Mouse (Mus musculus): ENCODE measurements around the gene Gm45234. TPM values are rescaled to one million over a fixed set of nuclear protein-coding genes. Genes with fewer than 3 reads are reported as not detected.

The Gm45234 gene
- total and polyA plus RNA-seq, 2 experiments from 2014 or later, result not detected

DNA sequence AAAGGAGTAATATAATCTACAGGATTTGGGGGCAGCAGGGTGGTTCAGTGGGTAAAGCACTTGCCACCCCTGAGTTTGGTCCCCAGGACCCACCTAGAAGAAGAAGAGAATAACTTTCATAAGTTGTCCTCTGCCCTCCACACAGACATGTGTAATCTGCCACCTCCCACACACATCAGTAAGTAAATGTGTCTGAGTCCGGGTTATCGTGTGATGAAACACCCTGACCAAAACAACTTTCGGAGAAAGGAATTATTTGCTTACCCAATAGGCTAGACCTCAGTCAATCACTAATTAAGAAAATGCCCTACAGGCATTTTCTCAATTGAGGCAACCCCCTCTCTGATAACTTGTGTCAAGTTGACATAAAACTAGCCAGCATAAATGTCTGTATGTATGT is 65.3 kb downstream of the Gm45234 start:
- Histone ChIP-seq H3K36me3 (ENCODE audit: insufficient read depth, low read length) (no peaks in the 10 kb centered on the region), H3K9ac (replicated peaks; ENCODE audit: low read length, poor library complexity, severe bottlenecking) (no peak overlapping the region), H3K4me2 (ENCODE audit: low read depth, low read length, poor library complexity, severe bottlenecking) (no peak overlapping the region), H3K4me1 (ENCODE audit: insufficient read depth, low read length) (0 out of 2 replicates have a peak, but pooled peaks cover 3% of the 10 kb centered on the region), H3K27me3 (ENCODE audit: insufficient read depth, low read length) (no peaks in the 10 kb centered on the region), H3K27ac (ENCODE audit: low read depth, low read length) (no peak overlapping the region), H3K9me3 (ENCODE audit: low read length) (no peaks in the 10 kb centered on the region), H3K4me3 (ENCODE audit: low read depth, low read length) (no peak overlapping the region)
- 99% methylated on average over 3 of the region's 3 CpGs for WGBS
- DNase-seq (ENCODE audit: low spot score) (no peak), ATAC-seq (ENCODE audit: low FRiP score) (no peak)
- TF ChIP-seq CTCF (IDR thresholded peaks at IDR 0.05), result no peak

MicroRNA genes within 50 kb of the gene (microRNA counts, 519-probe panel; counts per million panel counts)
- microRNA mmu-miR-141 (528 counts per million, percentile 58 among the panel's probes with 10 or more counts), microRNA mmu-miR-200c (528 counts per million, percentile 58 among the panel's probes with 10 or more counts)

Small RNAs within 50 kb of the gene (microRNA-seq; reads per million reads assigned to microRNA genes)
- gene Mir141 (ENCODE audit: borderline number of aligned reads) (21.4 reads per million, percentile 29 among the genes with 10 or more reads in this experiment), gene Mir200c (ENCODE audit: borderline number of aligned reads) (131 reads per million, percentile 48 among the genes with 10 or more reads in this experiment)

Other genes starting within 250 kb of the Gm45234 start
- gene C1ra, start 243.6 kb downstream of the Gm45234 start, total RNA-seq (2014; rRNA removed), result 0.24 and 0.49 TPM in 2 replicates
- gene C1ra, start 243.6 kb downstream of the Gm45234 start, polyA plus RNA-seq (2015; fragmentation: Nextera tagmentation; extraction: Ambion mirVana), result 0.42 and 0.54 TPM in 2 replicates
- 0.28 and 0.33 TPM in 2 replicates for gene C1s1, start 213.7 kb downstream of the Gm45234 start, total RNA-seq (2014; rRNA removed)
- gene C1s1, start 213.7 kb downstream of the Gm45234 start, polyA plus RNA-seq (2015; fragmentation: Nextera tagmentation; extraction: Ambion mirVana), result 0.48 and 0.83 TPM in 2 replicates
- gene C1rb, start 185.7 kb downstream of the Gm45234 start, total RNA-seq (2014; rRNA removed), result not detected in 2 replicates
- gene C1rb, start 185.7 kb downstream of the Gm45234 start, polyA plus RNA-seq (2015; fragmentation: Nextera tagmentation; extraction: Ambion mirVana), result not detected in 2 replicates
- gene C1s2, start 119.9 kb downstream of the Gm45234 start, total RNA-seq (2014; rRNA removed), result 0.09 TPM in 1 of 2 replicates, not detected in the other
- gene C1s2, start 119.9 kb downstream of the Gm45234 start, polyA plus RNA-seq (2015; fragmentation: Nextera tagmentation; extraction: Ambion mirVana), result 0.13 and 0.21 TPM in 2 replicates
- gene Lpcat3, start 93.0 kb downstream of the Gm45234 start, total RNA-seq (2014; rRNA removed), result 31.4 and 35.0 TPM in 2 replicates
- 40.0 and 43.2 TPM in 2 replicates for gene Lpcat3, start 93.0 kb downstream of the Gm45234 start, polyA plus RNA-seq (2015; fragmentation: Nextera tagmentation; extraction: Ambion mirVana)
- 75.6 and 99.9 TPM in 2 replicates for gene Emg1, start 43.8 kb downstream of the Gm45234 start, total RNA-seq (2014; rRNA removed)
- gene Emg1, start 43.8 kb downstream of the Gm45234 start, polyA plus RNA-seq (2015; fragmentation: Nextera tagmentation; extraction: Ambion mirVana), result 87.2 and 89.8 TPM in 2 replicates
- 197 and 230 TPM in 2 replicates for gene Phb2, start 43.7 kb downstream of the Gm45234 start, total RNA-seq (2014; rRNA removed)
- 265 and 269 TPM in 2 replicates for gene Phb2, start 43.7 kb downstream of the Gm45234 start, polyA plus RNA-seq (2015; fragmentation: Nextera tagmentation; extraction: Ambion mirVana)
- 2.3 and 3.4 TPM in 2 replicates for gene Ptpn6, start 17.3 kb downstream of the Gm45234 start, total RNA-seq (2014; rRNA removed)
- gene Ptpn6, start 17.3 kb downstream of the Gm45234 start, polyA plus RNA-seq (2015; fragmentation: Nextera tagmentation; extraction: Ambion mirVana), result 3.2 and 4.0 TPM in 2 replicates
- gene Grcc10, start 14.6 kb downstream of the Gm45234 start, total RNA-seq (2014; rRNA removed), result 244 and 246 TPM in 2 replicates
- gene Grcc10, start 14.6 kb downstream of the Gm45234 start, polyA plus RNA-seq (2015; fragmentation: Nextera tagmentation; extraction: Ambion mirVana), result 710 and 723 TPM in 2 replicates
- 30.7 and 38.0 TPM in 2 replicates for gene Atn1, start 503 bp upstream of the Gm45234 start, total RNA-seq (2014; rRNA removed)
- 25.5 and 30.4 TPM in 2 replicates for gene Atn1, start 503 bp upstream of the Gm45234 start, polyA plus RNA-seq (2015; fragmentation: Nextera tagmentation; extraction: Ambion mirVana)
- gene Eno2, start 13.7 kb upstream of the Gm45234 start, total RNA-seq (2014; rRNA removed), result 221 and 267 TPM in 2 replicates
- gene Eno2, start 13.7 kb upstream of the Gm45234 start, polyA plus RNA-seq (2015; fragmentation: Nextera tagmentation; extraction: Ambion mirVana), result 175 and 189 TPM in 2 replicates
- 12.7 and 12.8 TPM in 2 replicates for gene Lrrc23, start 23.7 kb upstream of the Gm45234 start, total RNA-seq (2014; rRNA removed)
- gene Lrrc23, start 23.7 kb upstream of the Gm45234 start, polyA plus RNA-seq (2015; fragmentation: Nextera tagmentation; extraction: Ambion mirVana), result 6.1 and 9.0 TPM in 2 replicates
- 5.9 and 9.3 TPM in 2 replicates for gene Spsb2, start 52.6 kb upstream of the Gm45234 start, total RNA-seq (2014; rRNA removed)
- gene Spsb2, start 52.6 kb upstream of the Gm45234 start, polyA plus RNA-seq (2015; fragmentation: Nextera tagmentation; extraction: Ambion mirVana), result 10.2 and 10.9 TPM in 2 replicates
- gene Tpi1, start 58.3 kb upstream of the Gm45234 start, total RNA-seq (2014; rRNA removed), result 392 and 419 TPM in 2 replicates
- 415 and 480 TPM in 2 replicates for gene Tpi1, start 58.3 kb upstream of the Gm45234 start, polyA plus RNA-seq (2015; fragmentation: Nextera tagmentation; extraction: Ambion mirVana)
- 218 and 219 TPM in 2 replicates for gene Usp5, start 73.5 kb upstream of the Gm45234 start, total RNA-seq (2014; rRNA removed)
- 201 and 214 TPM in 2 replicates for gene Usp5, start 73.5 kb upstream of the Gm45234 start, polyA plus RNA-seq (2015; fragmentation: Nextera tagmentation; extraction: Ambion mirVana)
- gene Cdca3, start 73.5 kb upstream of the Gm45234 start, total RNA-seq (2014; rRNA removed), result 9.4 and 16.7 TPM in 2 replicates
- 15.0 and 16.0 TPM in 2 replicates for gene Cdca3, start 73.5 kb upstream of the Gm45234 start, polyA plus RNA-seq (2015; fragmentation: Nextera tagmentation; extraction: Ambion mirVana)
- gene Gnb3, start 84.3 kb upstream of the Gm45234 start, total RNA-seq (2014; rRNA removed), result 0.52 and 0.66 TPM in 2 replicates
- gene Gnb3, start 84.3 kb upstream of the Gm45234 start, polyA plus RNA-seq (2015; fragmentation: Nextera tagmentation; extraction: Ambion mirVana), result 0.23 and 1.1 TPM in 2 replicates
- gene P3h3, start 101.7 kb upstream of the Gm45234 start, total RNA-seq (2014; rRNA removed), result 67.4 and 74.4 TPM in 2 replicates
- 9.8 and 11.2 TPM in 2 replicates for gene P3h3, start 101.7 kb upstream of the Gm45234 start, polyA plus RNA-seq (2015; fragmentation: Nextera tagmentation; extraction: Ambion mirVana)
- 198 and 225 TPM in 2 replicates for gene Gpr162, start 108.0 kb upstream of the Gm45234 start, total RNA-seq (2014; rRNA removed)
- 38.3 and 39.3 TPM in 2 replicates for gene Gpr162, start 108.0 kb upstream of the Gm45234 start, polyA plus RNA-seq (2015; fragmentation: Nextera tagmentation; extraction: Ambion mirVana)
- 0.19 and 2.8 TPM in 2 replicates for gene Cd4, start 132.2 kb upstream of the Gm45234 start, total RNA-seq (2014; rRNA removed)
- 0.25 and 0.58 TPM in 2 replicates for gene Cd4, start 132.2 kb upstream of the Gm45234 start, polyA plus RNA-seq (2015; fragmentation: Nextera tagmentation; extraction: Ambion mirVana)
- gene Lag3, start 155.7 kb upstream of the Gm45234 start, total RNA-seq (2014; rRNA removed), result 1.1 and 2.1 TPM in 2 replicates
- gene Lag3, start 155.7 kb upstream of the Gm45234 start, polyA plus RNA-seq (2015; fragmentation: Nextera tagmentation; extraction: Ambion mirVana), result 2.8 and 3.5 TPM in 2 replicates
- 814 and 944 TPM in 2 replicates for gene Ptms, start 164.1 kb upstream of the Gm45234 start, total RNA-seq (2014; rRNA removed)
- 810 TPM in 2 replicates for gene Ptms, start 164.1 kb upstream of the Gm45234 start, polyA plus RNA-seq (2015; fragmentation: Nextera tagmentation; extraction: Ambion mirVana)
- 512 and 647 TPM in 2 replicates for gene Mlf2, start 175.4 kb upstream of the Gm45234 start, total RNA-seq (2014; rRNA removed)
- 628 and 643 TPM in 2 replicates for gene Mlf2, start 175.4 kb upstream of the Gm45234 start, polyA plus RNA-seq (2015; fragmentation: Nextera tagmentation; extraction: Ambion mirVana)
- gene Cops7a, start 209.5 kb upstream of the Gm45234 start, total RNA-seq (2014; rRNA removed), result 108 and 131 TPM in 2 replicates
- gene Cops7a, start 209.5 kb upstream of the Gm45234 start, polyA plus RNA-seq (2015; fragmentation: Nextera tagmentation; extraction: Ambion mirVana), result 92.3 and 97.1 TPM in 2 replicates
- gene Pianp, start 240.7 kb upstream of the Gm45234 start, total RNA-seq (2014; rRNA removed), result 31.8 and 36.1 TPM in 2 replicates
- gene Pianp, start 240.7 kb upstream of the Gm45234 start, polyA plus RNA-seq (2015; fragmentation: Nextera tagmentation; extraction: Ambion mirVana), result 97.0 and 97.5 TPM in 2 replicates